Mouse (Mus musculus): ENCODE results near the gene St8sia6. TPM values are rescaled to one million over a fixed set of nuclear protein-coding genes. Genes with fewer than 3 reads are reported as not detected.
"Not testable (repeated sequence)": the region's sequence is repeated elsewhere in the genome, so short reads cannot be mapped to it uniquely, and the experiment has no call there.

St8sia6 gene
- polyA plus RNA-seq, 1 experiment from 2014 or later, result 0.70 TPM

DNA sequence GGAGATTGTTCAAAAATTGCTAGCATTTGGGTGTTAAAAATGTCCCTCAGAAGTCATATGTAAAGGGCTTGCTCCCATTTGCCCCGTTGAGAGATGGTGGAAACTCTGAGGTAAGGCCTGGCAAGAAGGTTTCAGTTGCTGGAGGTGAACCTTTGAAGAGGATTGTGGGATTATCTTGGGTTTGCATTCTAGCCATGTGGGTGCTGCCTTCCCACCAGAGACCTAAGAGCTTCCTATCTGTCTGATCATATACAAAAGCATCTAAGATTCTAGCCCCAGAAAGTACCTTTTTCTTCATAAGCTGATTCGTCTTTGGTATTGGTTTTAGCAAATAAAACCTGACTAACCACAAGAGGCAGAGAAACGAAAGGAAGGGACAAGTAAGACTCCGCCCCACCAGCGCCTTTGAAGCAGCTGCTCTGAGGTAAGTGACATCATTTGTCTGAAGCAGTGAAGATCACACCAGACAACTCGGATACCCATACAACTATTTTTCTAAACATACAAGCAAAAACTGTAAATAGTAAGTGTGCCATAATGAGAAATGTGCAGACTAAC is 75.2 kb downstream of the St8sia6 start:
- no peak for ATAC-seq (ENCODE audit: extremely low read depth, insufficient number of reproducible peaks, low FRiP score, low TSS enrichment)
- H3K27me3 ChIP-seq (replicated peaks), result no peaks in the 10 kb centered on the region
- 67% methylated on average over 6 of the region's 6 CpGs for WGBS
- H3K9me3 ChIP-seq, result no peaks in the 10 kb centered on the region
- no peak overlapping the region for H3K27ac ChIP-seq (replicated peaks)
- H3K4me1 ChIP-seq, result no peaks in the 10 kb centered on the region
- H3K36me3 ChIP-seq, result no peaks in the 10 kb centered on the region
- H3K4me3 ChIP-seq, result no peak overlapping the region
- H3K4me2 ChIP-seq, result no peak overlapping the region
- H3K9ac ChIP-seq, result no peak overlapping the region

DNA sequence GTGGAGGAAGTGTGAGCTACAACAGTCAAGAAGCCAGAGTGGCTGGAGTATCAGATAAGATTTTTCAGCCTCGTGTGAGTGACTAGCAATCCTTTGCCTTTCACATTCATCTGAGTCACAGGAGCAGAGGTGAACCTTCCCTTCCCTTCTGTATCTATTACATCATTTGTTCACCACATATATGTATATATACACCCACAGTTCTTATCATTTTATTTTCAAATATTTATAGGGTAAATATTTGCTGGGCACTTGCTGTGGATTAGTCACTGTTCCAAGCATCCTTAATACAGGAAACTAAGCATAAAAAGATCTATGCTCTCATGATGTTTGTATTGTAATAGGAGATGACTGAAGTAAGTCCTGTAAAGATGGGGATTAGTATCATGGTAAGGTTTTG is 85.1 kb downstream of the St8sia6 start:
- no peak overlapping the region for H3K27ac ChIP-seq (replicated peaks)
- no peak for ATAC-seq (ENCODE audit: extremely low read depth, insufficient number of reproducible peaks, low FRiP score, low TSS enrichment)
- H3K4me1 ChIP-seq, result no peaks in the 10 kb centered on the region
- H3K9ac ChIP-seq, result no peak overlapping the region
- no peak overlapping the region for H3K4me3 ChIP-seq
- H3K27me3 ChIP-seq (replicated peaks), result no peaks in the 10 kb centered on the region
- H3K36me3 ChIP-seq, result no peaks in the 10 kb centered on the region
- H3K9me3 ChIP-seq, result no peaks in the 10 kb centered on the region
- H3K4me2 ChIP-seq, result no peak overlapping the region
- WGBS, result 28% methylated on average over 1 of the region's 1 CpGs

DNA sequence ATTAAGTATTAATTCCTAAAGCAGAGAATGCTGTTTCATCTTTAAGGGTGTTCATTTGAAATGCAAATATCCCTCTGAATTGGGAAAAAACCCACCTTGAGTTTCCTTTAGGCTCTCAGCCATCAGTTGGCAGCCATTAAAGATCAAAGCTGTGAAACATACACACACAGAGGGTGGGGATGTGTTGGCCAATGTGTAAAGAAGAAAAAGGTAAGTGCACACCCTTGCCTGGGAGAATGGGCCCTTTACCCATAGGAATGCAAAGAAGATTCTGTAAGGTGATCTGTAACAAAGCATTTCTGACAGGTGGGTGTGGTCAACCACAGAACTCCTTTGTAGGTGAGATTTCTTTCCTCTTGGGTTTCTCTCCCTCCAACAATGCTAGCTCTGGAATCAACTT is 96.3 kb downstream of the St8sia6 start:
- Histone ChIP-seq H3K4me3 (no peak overlapping the region), H3K9ac (no peak overlapping the region), H3K9me3 (no peaks in the 10 kb centered on the region), H3K36me3 (no peaks in the 10 kb centered on the region), H3K27ac (replicated peaks) (no peak overlapping the region), H3K4me2 (no peak overlapping the region), H3K4me1 (no peaks in the 10 kb centered on the region), H3K27me3 (replicated peaks) (no peaks in the 10 kb centered on the region)
- no peak for ATAC-seq (ENCODE audit: extremely low read depth, insufficient number of reproducible peaks, low FRiP score, low TSS enrichment)

DNA sequence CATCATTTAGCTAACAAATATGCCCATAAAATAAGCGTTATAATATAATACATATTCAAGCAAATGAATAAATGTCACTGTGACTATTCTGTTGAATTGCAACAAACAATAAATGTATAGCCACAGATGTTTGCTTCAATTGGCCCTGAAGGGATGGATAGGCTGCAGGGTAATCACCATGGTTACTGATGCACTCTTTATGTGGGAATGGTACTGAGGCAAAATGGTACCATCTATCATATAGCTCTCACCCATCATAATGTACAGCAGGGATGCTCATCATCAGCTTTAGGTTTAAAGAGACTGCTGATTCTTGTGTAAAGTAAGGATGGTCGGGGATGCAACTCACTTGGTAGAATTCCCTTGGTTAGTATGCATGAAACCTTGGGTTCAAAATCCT is 99.4 kb downstream of the St8sia6 start:
- no peak overlapping the region for H3K9ac ChIP-seq
- 58% methylated on average over 2 of the region's 2 CpGs for WGBS
- H3K4me2 ChIP-seq, result no peak overlapping the region
- H3K27ac ChIP-seq (replicated peaks), result no peak overlapping the region
- no peaks in the 10 kb centered on the region for H3K4me1 ChIP-seq
- no peak for ATAC-seq (ENCODE audit: extremely low read depth, insufficient number of reproducible peaks, low FRiP score, low TSS enrichment)
- H3K27me3 ChIP-seq (replicated peaks), result no peaks in the 10 kb centered on the region
- H3K36me3 ChIP-seq, result no peaks in the 10 kb centered on the region
- no peak overlapping the region for H3K4me3 ChIP-seq
- H3K9me3 ChIP-seq, result no peaks in the 10 kb centered on the region

DNA sequence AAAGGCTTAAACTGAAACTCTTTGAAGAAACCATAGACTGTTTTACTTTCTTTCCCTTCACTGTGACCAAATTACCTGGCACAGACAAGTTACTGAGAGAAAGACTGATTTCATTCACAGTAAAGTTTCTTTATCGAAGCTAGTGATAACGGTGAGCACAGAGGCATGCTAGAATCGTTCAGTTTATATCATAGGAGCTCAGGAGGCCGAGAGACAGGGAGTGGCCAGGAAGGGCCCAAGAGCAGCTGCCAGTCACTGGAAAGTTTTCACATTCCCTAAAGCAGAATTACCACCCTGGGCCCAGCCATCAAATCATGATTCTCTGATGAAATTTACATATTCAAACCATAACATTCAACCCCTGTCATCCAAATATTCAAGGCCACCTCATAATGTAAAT is 109.5 kb downstream of the St8sia6 start:
- no peaks in the 10 kb centered on the region for H3K4me1 ChIP-seq
- no peak overlapping the region for H3K4me3 ChIP-seq
- no peak for ATAC-seq (ENCODE audit: extremely low read depth, insufficient number of reproducible peaks, low FRiP score, low TSS enrichment)
- no peaks in the 10 kb centered on the region for H3K9me3 ChIP-seq
- H3K36me3 ChIP-seq, result no peaks in the 10 kb centered on the region
- H3K9ac ChIP-seq, result no peak overlapping the region
- no peak overlapping the region for H3K27ac ChIP-seq (replicated peaks)
- H3K27me3 ChIP-seq (replicated peaks), result no peaks in the 10 kb centered on the region
- no peak overlapping the region for H3K4me2 ChIP-seq
- 40% methylated on average over 4 of the region's 4 CpGs for WGBS

DNA sequence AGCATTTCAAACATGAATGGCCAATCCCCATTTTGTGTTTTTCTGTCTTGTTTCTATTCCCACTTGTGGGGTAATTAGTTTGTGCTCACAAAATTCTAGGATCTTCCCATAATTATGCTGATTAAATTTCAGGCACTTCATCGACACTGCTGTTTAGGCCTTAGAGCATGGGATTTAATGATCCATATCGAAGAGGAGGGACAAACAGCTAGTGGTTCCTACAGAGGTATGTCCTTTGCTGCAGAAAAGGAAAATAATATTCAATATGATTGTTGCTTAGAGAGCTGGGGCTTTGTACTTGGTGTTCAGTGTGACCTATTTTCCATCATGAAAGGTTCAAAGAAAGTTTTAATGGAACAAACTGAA is 110.7 kb downstream of the St8sia6 start:
- H3K9ac ChIP-seq, result no peak overlapping the region
- WGBS, result 75% methylated on average over 2 of the region's 2 CpGs
- no peaks in the 10 kb centered on the region for H3K27me3 ChIP-seq (replicated peaks)
- H3K27ac ChIP-seq (replicated peaks), result no peak overlapping the region
- no peak overlapping the region for H3K4me2 ChIP-seq
- H3K4me3 ChIP-seq, result no peak overlapping the region
- no peaks in the 10 kb centered on the region for H3K4me1 ChIP-seq
- H3K36me3 ChIP-seq, result no peaks in the 10 kb centered on the region
- ATAC-seq (ENCODE audit: extremely low read depth, insufficient number of reproducible peaks, low FRiP score, low TSS enrichment), result no peak
- no peaks in the 10 kb centered on the region for H3K9me3 ChIP-seq

DNA sequence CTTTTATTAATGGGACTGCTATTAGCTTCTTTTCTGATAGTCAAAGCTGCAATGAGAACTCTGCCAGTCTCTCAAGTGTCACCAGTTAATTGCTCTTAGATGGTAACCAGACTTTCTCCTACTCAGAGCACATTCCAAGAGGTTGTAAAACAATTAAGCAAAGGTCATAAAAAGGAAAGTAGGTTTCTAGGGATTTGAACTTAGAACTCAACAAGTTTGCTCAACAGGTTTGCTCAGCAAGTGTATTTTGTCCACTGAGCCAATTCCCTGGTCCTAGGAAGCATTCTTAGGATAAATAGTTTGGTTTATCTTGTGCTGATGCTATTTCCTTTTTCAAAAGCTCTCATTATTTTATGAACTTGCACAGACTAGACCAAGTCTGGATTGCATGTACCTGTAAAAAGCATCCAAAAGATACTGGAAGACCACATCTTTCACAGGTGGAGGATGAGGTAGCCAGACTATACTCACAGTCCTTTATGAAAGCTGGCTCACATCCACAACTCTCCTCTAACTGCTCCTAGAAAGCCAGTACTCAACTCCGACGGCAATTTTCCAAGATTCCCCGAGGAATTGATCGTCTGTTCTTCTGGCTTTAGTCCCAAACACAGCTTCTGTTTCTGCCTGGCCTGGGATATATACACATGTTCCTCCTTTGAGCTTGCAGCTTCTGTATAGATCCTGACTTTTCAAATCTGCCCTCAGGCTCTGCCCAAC is 111.2 kb downstream of the St8sia6 start:
- Histone ChIP-seq H3K9ac (no peak overlapping the region), H3K9me3 (no peaks in the 10 kb centered on the region), H3K4me2 (no peak overlapping the region), H3K27me3 (replicated peaks) (no peaks in the 10 kb centered on the region), H3K27ac (replicated peaks) (no peak overlapping the region), H3K4me1 (no peaks in the 10 kb centered on the region), H3K4me3 (no peak overlapping the region), H3K36me3 (no peaks in the 10 kb centered on the region)
- ATAC-seq (ENCODE audit: extremely low read depth, insufficient number of reproducible peaks, low FRiP score, low TSS enrichment), result no peak
- WGBS, result 70% methylated on average over 4 of the region's 4 CpGs

DNA sequence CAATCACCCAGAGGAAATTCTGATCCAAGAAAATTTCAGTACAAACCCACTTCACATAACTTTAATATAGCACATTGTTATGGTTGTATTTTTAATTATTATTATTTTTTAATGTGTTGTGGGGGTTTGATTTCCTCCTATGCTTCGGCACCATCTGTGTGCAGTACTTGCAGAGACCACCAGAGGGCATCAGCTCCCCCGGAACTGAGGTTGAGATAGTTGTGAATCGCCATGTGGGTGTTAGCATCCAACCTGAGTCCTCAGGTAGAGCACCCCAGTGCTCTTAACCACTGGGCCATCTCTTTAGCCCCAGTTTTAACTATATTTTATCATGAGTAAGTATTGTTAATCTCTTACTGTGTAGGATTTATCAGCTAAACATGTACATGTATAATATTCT is 120.9 kb downstream of the St8sia6 start:
- no peak overlapping the region for H3K9ac ChIP-seq
- H3K4me3 ChIP-seq, result no peak overlapping the region
- no peaks in the 10 kb centered on the region for H3K27me3 ChIP-seq (replicated peaks)
- no peak overlapping the region for H3K4me2 ChIP-seq
- H3K27ac ChIP-seq (replicated peaks), result no peak overlapping the region
- H3K4me1 ChIP-seq, result no peaks in the 10 kb centered on the region
- H3K36me3 ChIP-seq, result no peaks in the 10 kb centered on the region
- WGBS, result 51% methylated on average over 3 of the region's 3 CpGs
- H3K9me3 ChIP-seq, result no peaks in the 10 kb centered on the region
- no peak for ATAC-seq (ENCODE audit: extremely low read depth, insufficient number of reproducible peaks, low FRiP score, low TSS enrichment)

DNA sequence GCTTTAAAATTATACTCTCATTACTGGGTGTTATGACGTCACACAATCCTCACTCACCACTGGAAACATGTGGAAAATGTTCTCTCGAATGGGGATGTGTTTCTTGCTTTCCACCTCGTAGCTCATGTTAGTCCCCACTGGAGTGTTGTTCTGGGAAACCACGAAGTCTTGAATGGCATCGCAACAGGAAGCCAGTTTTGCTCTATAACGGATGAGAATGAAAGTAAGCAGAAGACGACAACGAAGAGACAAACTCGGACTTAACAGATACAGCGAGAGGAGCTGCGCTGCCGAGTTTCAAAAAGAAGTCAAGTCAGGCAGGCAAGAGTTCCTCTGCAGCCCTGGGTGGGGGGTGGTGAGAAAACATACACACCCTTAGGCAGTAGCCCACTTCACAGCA is 121.4 kb downstream of the St8sia6 start:
- no peak overlapping the region for H3K4me3 ChIP-seq
- H3K9me3 ChIP-seq, result no peaks in the 10 kb centered on the region
- H3K27me3 ChIP-seq (replicated peaks), result no peaks in the 10 kb centered on the region
- no peak for ATAC-seq (ENCODE audit: extremely low read depth, insufficient number of reproducible peaks, low FRiP score, low TSS enrichment)
- H3K36me3 ChIP-seq, result no peaks in the 10 kb centered on the region
- no peak overlapping the region for H3K9ac ChIP-seq
- H3K27ac ChIP-seq (replicated peaks), result no peak overlapping the region
- H3K4me1 ChIP-seq, result no peaks in the 10 kb centered on the region
- no peak overlapping the region for H3K4me2 ChIP-seq
- 75% methylated on average over 12 of the region's 12 CpGs for WGBS

DNA sequence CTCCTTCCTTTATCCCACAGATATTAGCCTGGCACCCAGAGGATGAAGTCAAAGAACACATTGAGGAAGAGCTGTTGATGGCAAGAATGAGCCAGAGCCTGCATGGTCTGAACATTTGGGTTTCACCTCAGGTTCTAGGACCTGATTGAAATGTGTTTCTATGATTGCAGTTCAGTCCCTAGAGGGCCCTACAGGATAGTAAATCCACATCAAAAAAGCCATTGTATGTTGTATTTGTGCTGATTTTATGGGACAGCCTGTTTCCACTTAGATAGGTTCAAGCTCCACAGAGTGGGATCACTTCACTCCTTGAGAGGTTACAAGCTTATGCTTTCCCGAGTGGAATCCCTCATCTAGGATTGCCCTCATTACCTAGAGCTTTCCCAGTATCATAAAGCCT is 159.0 kb downstream of the St8sia6 start:
- ATAC-seq (ENCODE audit: extremely low read depth, insufficient number of reproducible peaks, low FRiP score, low TSS enrichment), result no peak
- Histone ChIP-seq H3K4me3 (no peak overlapping the region), H3K9ac (no peak overlapping the region), H3K36me3 (no peaks in the 10 kb centered on the region), H3K27ac (replicated peaks) (no peak overlapping the region), H3K9me3 (no peaks in the 10 kb centered on the region), H3K4me1 (no peaks in the 10 kb centered on the region), H3K4me2 (no peak overlapping the region), H3K27me3 (replicated peaks) (no peaks in the 10 kb centered on the region)
- 36% methylated on average over 1 of the region's 1 CpGs for WGBS

DNA sequence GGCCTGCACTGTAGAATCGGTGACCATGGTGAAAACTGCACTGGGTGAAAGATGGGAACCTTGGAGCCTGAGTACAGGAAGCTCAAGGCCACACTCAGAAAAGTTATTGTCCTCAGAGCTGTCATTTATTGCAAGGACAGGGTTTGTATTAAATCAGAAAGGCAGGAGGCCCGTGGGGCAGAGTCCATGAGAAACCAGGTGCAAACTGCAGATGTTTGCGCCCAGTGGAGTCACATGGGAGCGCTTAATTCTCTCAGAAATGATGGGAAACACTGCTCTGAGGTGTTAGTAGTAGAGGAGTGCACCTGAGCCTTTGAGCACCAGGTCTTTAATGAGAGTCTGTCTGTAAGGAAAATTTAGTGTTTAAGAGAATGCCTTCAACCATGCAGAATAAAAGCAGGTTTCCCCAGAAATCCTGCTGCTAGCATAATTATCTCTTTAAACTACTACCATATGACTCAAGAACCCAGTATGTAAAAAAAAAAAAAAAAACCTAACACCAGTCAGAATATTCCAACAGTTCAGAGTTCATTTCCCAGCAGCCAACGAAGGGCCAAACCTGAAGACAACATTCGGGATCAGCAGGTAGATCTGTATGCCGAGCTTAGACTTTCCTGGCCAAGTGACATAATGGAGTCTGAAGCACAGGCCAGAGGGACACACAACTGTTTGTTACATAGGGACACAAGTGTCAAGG is 163.6 kb downstream of the St8sia6 start:
- no peak overlapping the region for H3K9ac ChIP-seq
- no peaks in the 10 kb centered on the region for H3K27me3 ChIP-seq (replicated peaks)
- WGBS, result 75% methylated on average over 7 of the region's 7 CpGs
- ATAC-seq (ENCODE audit: extremely low read depth, insufficient number of reproducible peaks, low FRiP score, low TSS enrichment), result no peak
- H3K27ac ChIP-seq (replicated peaks), result no peak overlapping the region
- no peaks in the 10 kb centered on the region for H3K4me1 ChIP-seq
- H3K4me3 ChIP-seq, result no peak overlapping the region
- no peak overlapping the region for H3K4me2 ChIP-seq
- no peaks in the 10 kb centered on the region for H3K9me3 ChIP-seq
- no peaks in the 10 kb centered on the region for H3K36me3 ChIP-seq

DNA sequence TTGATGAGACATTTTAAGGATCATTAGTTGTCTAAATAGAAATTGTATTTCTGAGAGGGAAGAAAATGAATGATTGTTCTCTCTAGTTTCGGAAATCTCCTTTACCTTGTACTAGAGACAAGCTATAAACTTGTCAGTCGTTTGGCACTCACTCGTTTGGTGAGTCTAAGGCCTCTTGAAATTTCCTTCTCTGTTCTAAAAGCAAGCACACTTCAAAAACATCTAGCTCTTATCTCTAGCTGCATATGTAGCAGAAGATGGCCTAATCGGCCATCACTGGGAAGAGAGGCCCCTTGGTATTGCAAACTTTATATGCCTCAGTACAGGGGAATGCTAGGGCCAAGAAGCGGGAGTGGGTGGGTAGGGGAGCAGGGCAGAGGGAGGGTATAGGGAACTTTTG is 190.2 kb downstream of the St8sia6 start:
- not testable (repeated sequence) for H3K27ac ChIP-seq (replicated peaks); ATAC-seq (ENCODE audit: extremely low read depth, insufficient number of reproducible peaks, low FRiP score, low TSS enrichment); H3K9me3 ChIP-seq; H3K27me3 ChIP-seq (replicated peaks); H3K4me2 ChIP-seq; H3K4me3 ChIP-seq; H3K9ac ChIP-seq; H3K36me3 ChIP-seq; H3K4me1 ChIP-seq
- 38% methylated on average over 5 of the region's 5 CpGs for WGBS
